Mouse (Mus musculus) CH12.LX (cell line): Measurements from ENCODE around the gene Wdfy1. TPM values are rescaled to one million over a fixed set of nuclear protein-coding genes. Genes with fewer than 3 reads are reported as not detected.

Source experiments
- DNase-seq: peaks from one replicate; pipeline ENCODE4 v3.0.0-alpha.2; 2013; ENCODE audit errors: extremely low read depth
- H3K27ac ChIP-seq: 2 replicates; pipeline ENCODE4 v1.5.1; 2012; ENCODE audit warnings: low read depth, mild to moderate bottlenecking, control low read depth, moderate library complexity; ENCODE audit not compliant: insufficient read depth
- H3K27me3 ChIP-seq: replicated peaks from 2 replicates; pipeline ENCODE3; 2012; ENCODE audit warnings: inconsistent platforms
- H3K36me3 ChIP-seq, 2 experiments: replicated peaks in 1 of 2; 2 replicates each; pipeline versions ENCODE3 to v1.6.1; 2012; ENCODE audit warnings: inconsistent platforms in 1 of 2, low read length in 1 of 2, mild to moderate bottlenecking in 1 of 2, mixed read lengths in 1 of 2, moderate library complexity in 1 of 2; ENCODE audit not compliant: control insufficient read depth in 1 of 2, insufficient read depth in 1 of 2
- H3K4me1 ChIP-seq, 2 experiments: 2 replicates each; pipeline ENCODE4 v1.6.1; 2012; ENCODE audit warnings: inconsistent platforms in 1 of 2, moderate library complexity in 1 of 2; ENCODE audit not compliant: insufficient read depth in 2 of 2, control insufficient read depth in 1 of 2
- H3K4me2 ChIP-seq: 2 replicates; pipeline ENCODE4 v1.6.1; 2012; ENCODE audit warnings: low read depth, mild to moderate bottlenecking, control low read depth; ENCODE audit not compliant: poor library complexity, insufficient read depth, severe bottlenecking
- H3K4me3 ChIP-seq, 3 experiments: fragments of 150-350 bp in 1 of 3; sonication (generic) in 1 of 3; replicated peaks in 1 of 3; 2 replicates each; pipeline versions ENCODE3 to v1.5.1; 2011 to 2012; ENCODE audit warnings: low read depth in 2 of 3, low read length in 2 of 3, mild to moderate bottlenecking in 2 of 3, moderate library complexity in 2 of 3, control low read depth in 1 of 3, improper control_type of control experiment in 1 of 3, inconsistent platforms in 1 of 3, mixed read lengths in 1 of 3; ENCODE audit not compliant: poor library complexity in 1 of 3
- H3K79me2 ChIP-seq: replicated peaks from 2 replicates; pipeline ENCODE4 v1.6.1; 2012; ENCODE audit warnings: mild to moderate bottlenecking, moderate library complexity; ENCODE audit not compliant: control insufficient read depth, poor library complexity, insufficient read depth, severe bottlenecking; ENCODE audit errors: extremely low read depth
- H3K9ac ChIP-seq: 2 replicates; pipeline ENCODE4 v1.6.1; 2012; ENCODE audit warnings: low read depth, mild to moderate bottlenecking, control low read depth, moderate library complexity; ENCODE audit not compliant: insufficient read depth
- H3K9me3 ChIP-seq: replicated peaks from 2 replicates; pipeline ENCODE3; 2012; ENCODE audit warnings: low read length, inconsistent platforms, mixed read lengths
- CHD1 ChIP-seq: IDR thresholded peaks from 2 replicates; pipeline ENCODE4 v1.6.1; 2012; ENCODE audit warnings: low read depth, low read length, improper control_type of control experiment, inconsistent platforms
- CHD2 ChIP-seq: IDR thresholded peaks from 2 replicates; pipeline ENCODE4 v1.6.1; 2011; ENCODE audit warnings: low read length, improper control_type of control experiment
- E2F4 ChIP-seq: IDR thresholded peaks from 2 replicates; pipeline ENCODE4 v1.6.1; 2011; ENCODE audit warnings: low read depth, low read length, improper control_type of control experiment; ENCODE audit not compliant: insufficient replicate concordance
- ELF1 ChIP-seq: IDR thresholded peaks from 2 replicates; pipeline ENCODE4 v1.6.1; 2014; ENCODE audit warnings: low read depth, mild to moderate bottlenecking, inconsistent platforms, low read length, improper control_type of control experiment
- ETS1 ChIP-seq: conservative IDR thresholded peaks from 2 replicates; pipeline ENCODE4 v1.6.1; 2012; ENCODE audit warnings: low read depth, mild to moderate bottlenecking, inconsistent platforms, low read length, improper control_type of control experiment, moderate library complexity
- HCFC1 ChIP-seq: IDR thresholded peaks from 2 replicates; pipeline ENCODE4 v1.6.1; 2012; ENCODE audit warnings: low read depth, mild to moderate bottlenecking, inconsistent platforms, low read length, improper control_type of control experiment
- IRF4 ChIP-seq: IDR thresholded peaks from 2 replicates; pipeline ENCODE4 v1.6.1; 2014; ENCODE audit warnings: low read depth, mild to moderate bottlenecking, inconsistent platforms, low read length, improper control_type of control experiment
- JUN ChIP-seq: IDR thresholded peaks from 2 replicates; pipeline ENCODE4 v1.6.1; 2011; ENCODE audit warnings: low read depth, mild to moderate bottlenecking, low read length, improper control_type of control experiment, moderate library complexity; ENCODE audit not compliant: insufficient read depth
- JUND ChIP-seq: conservative IDR thresholded peaks from 2 replicates; pipeline ENCODE4 v1.6.1; 2011; ENCODE audit warnings: low read depth, low read length, improper control_type of control experiment
- KAT2A ChIP-seq: IDR thresholded peaks from 2 replicates; pipeline ENCODE4 v1.6.1; 2012; ENCODE audit warnings: low read length, improper control_type of control experiment, inconsistent platforms; ENCODE audit not compliant: insufficient replicate concordance
- MAX ChIP-seq: IDR thresholded peaks from 2 replicates; pipeline ENCODE4 v1.6.1; 2011; ENCODE audit warnings: low read length, improper control_type of control experiment
- MYC ChIP-seq: IDR thresholded peaks from 2 replicates; pipeline ENCODE4 v1.6.1; 2011; ENCODE audit warnings: low read depth, mild to moderate bottlenecking, improper control_type of control experiment, low read length
- NRF1 ChIP-seq: IDR thresholded peaks from 2 replicates; pipeline ENCODE4 v1.6.1; 2014; ENCODE audit warnings: low read depth, mild to moderate bottlenecking, inconsistent platforms, low read length, improper control_type of control experiment, moderate library complexity
- POLR2A ChIP-seq: IDR thresholded peaks from 2 replicates; pipeline ENCODE4 v1.6.1; 2011; ENCODE audit warnings: low read depth, mild to moderate bottlenecking, improper control_type of control experiment, low read length
- RAD21 ChIP-seq: IDR thresholded peaks from 2 replicates; pipeline ENCODE4 v1.6.1; 2011; ENCODE audit warnings: low read depth, mild to moderate bottlenecking, low read length, improper control_type of control experiment, moderate library complexity
- SIN3A ChIP-seq: IDR thresholded peaks from 2 replicates; pipeline ENCODE4 v1.6.1; 2012; ENCODE audit warnings: low read length, improper control_type of control experiment, inconsistent platforms
- SMC3 ChIP-seq: IDR thresholded peaks from 2 replicates; pipeline ENCODE4 v1.6.1; 2011; ENCODE audit warnings: low read depth, low read length, improper control_type of control experiment
- TCF12 ChIP-seq: IDR thresholded peaks from 2 replicates; pipeline ENCODE4 v1.6.1; 2014; ENCODE audit warnings: low read depth, mild to moderate bottlenecking, inconsistent platforms, low read length, improper control_type of control experiment
- ZC3H11A ChIP-seq: IDR thresholded peaks from 2 replicates; pipeline ENCODE4 v1.6.1; 2012; ENCODE audit warnings: low read depth, mild to moderate bottlenecking, inconsistent platforms, low read length, improper control_type of control experiment
- ZKSCAN1 ChIP-seq: IDR thresholded peaks from 2 replicates; pipeline ENCODE4 v1.6.1; 2012; ENCODE audit warnings: low read depth, inconsistent platforms, low read length, improper control_type of control experiment, borderline replicate concordance
- ZMIZ1 ChIP-seq: IDR thresholded peaks from 2 replicates; pipeline ENCODE4 v1.6.1; 2012; ENCODE audit warnings: low read depth, mild to moderate bottlenecking, inconsistent platforms, low read length, improper control_type of control experiment
- dilution Hi-C: fragments of 300-500 bp; cut with MboI; formaldehyde crosslinking; loops from 2 replicates; pipeline ENCODE4 v1.14.3; 2020; ENCODE audit warnings: low sequenced_read_pairs; ENCODE audit not compliant: extremely low pct_unique_long_range_greater_than_20kb, extremely low pct_ligation_motif_present
- in situ Hi-C: fragments of 300-500 bp; cut with MboI; formaldehyde crosslinking; loops from 3 replicates; pipeline ENCODE4 v1.14.3; 2019; ENCODE audit warnings: low sequenced_read_pairs, low pct_ligation_motif_present, low pct_unique_long_range_greater_than_20kb, mixed read lengths
- polyA plus RNA-seq: library from polyadenylated mRNA; unstranded; fragments of >175 nt; gene quantifications from 2 replicates; pipeline ENCODE4 v1.2.1, GENCODE M21; 2012; ENCODE audit warnings: low read depth; ENCODE audit not compliant: insufficient read length
- total RNA-seq, 2 experiments: library from RNA; depleted of rRNA; stranded (reverse); fragments of 300-350 nt in 1 of 2; fragments of >200 nt in 1 of 2; gene quantifications; 2 replicates each; pipeline ENCODE4 v1.2.3; 2012 to 2014

Gene Wdfy1
- total and polyA plus RNA-seq, 3 experiments, result 56.3 to 86.3 (median 70.6) TPM

DNA sequence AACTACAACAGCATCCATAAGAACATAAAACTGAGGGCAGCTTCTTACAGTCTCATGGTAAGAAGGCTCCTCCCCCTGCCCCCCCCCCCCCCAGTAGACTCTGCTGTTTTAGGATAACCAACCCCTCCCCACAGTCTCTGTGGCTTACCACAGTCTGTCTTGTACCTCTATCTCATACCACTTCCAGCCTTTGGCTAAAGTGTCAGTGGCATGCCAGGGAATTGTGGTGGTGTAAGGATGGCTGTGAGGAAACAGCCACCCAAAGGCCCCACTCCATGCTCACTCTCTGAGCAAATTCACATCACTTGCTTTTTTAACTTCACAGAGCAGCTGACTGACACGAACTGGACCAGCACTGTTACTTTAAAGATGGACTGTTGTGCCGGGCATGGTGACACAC, 77.4 kb downstream of the Wdfy1 start:
- in situ Hi-C loops, result loop anchor here (25.0 kb wide), 1 partner anchor 961 kb away; no protein-coding TSS in a partner anchor
- no peak overlapping the region for H3K27ac ChIP-seq
- TF ChIP-seq TCF12, result no peak
- TF ChIP-seq JUND, result no peak
- TF ChIP-seq CHD1, result no peak
- no peak for TF ChIP-seq ZMIZ1
- TF ChIP-seq SMC3, result no peak
- TF ChIP-seq ZC3H11A, result no peak
- no peak for TF ChIP-seq MYC
- no peak for TF ChIP-seq IRF4
- no peak for TF ChIP-seq KAT2A
- no peak for TF ChIP-seq E2F4
- TF ChIP-seq ZKSCAN1, result no peak
- no peak for TF ChIP-seq HCFC1
- no peak for TF ChIP-seq MAX
- no peak for TF ChIP-seq ELF1
- TF ChIP-seq CHD2, result no peak
- TF ChIP-seq NRF1, result no peak
- TF ChIP-seq ETS1, result no peak
- TF ChIP-seq SIN3A, result no peak
- TF ChIP-seq RAD21, result no peak
- TF ChIP-seq, all 38 proteins: peak for 0
- Histone ChIP-seq H3K4me3 (no peak overlapping the region), H3K9ac (no peak overlapping the region), H3K4me2 (no peak overlapping the region), H3K27me3 (no peaks in the 10 kb centered on the region), H3K36me3 (peaks cover 16 to 50% of the 10 kb centered on the region in 2 experiments), H3K4me1 (no peaks in the 10 kb centered on the region), H3K79me2 (no peaks in the 10 kb centered on the region), H3K9me3 (no peaks in the 10 kb centered on the region)
- dilution Hi-C loops, result no loop called here
- no peak for DNase-seq

DNA sequence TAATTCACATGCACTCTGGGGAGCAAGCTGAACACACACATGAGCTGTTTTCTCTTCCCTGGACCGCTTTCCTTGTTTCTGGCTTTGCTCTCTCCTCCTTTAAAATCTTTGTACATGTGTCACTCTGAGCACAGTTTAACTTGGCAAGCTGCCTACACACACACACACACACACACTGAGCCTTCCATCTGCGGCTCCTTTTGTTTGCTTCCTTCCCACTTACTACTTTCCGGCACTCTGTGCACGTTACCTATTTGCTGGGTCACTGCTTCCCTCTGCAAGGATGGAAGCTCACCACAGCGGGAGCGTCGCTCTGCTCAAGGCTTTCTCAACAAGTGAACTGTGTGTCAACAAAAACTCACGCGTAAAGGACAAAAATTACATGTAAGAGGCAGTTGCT, 78.6 kb downstream of the Wdfy1 start:
- Histone ChIP-seq H3K36me3 (peaks cover 15 to 41% of the 10 kb centered on the region in 2 experiments), H3K4me1 (no peaks in the 10 kb centered on the region), H3K9ac (no peak overlapping the region), H3K4me2 (no peak overlapping the region), H3K27ac (no peak overlapping the region), H3K4me3 (no peak overlapping the region), H3K27me3 (no peaks in the 10 kb centered on the region), H3K9me3 (no peaks in the 10 kb centered on the region)
- in situ Hi-C loops (loop anchor here (25.0 kb wide), 1 partner anchor 960 kb away; no protein-coding TSS in a partner anchor), dilution Hi-C loops (no loop called here)
- no peak for DNase-seq
- TF ChIP-seq JUN, result no peak
- no peak for TF ChIP-seq POLR2A
- no peak for TF ChIP-seq CHD1
- TF ChIP-seq, all 38 proteins: peak for 0
- H3K79me2 ChIP-seq, result no peaks in the 10 kb centered on the region
